10 mouse cellular contexts compared by ENCODE assay signal in genomic region chr4:137489996-137490395, GRCm38 (mm10). TPM values are rescaled to one million over a fixed set of nuclear protein-coding genes. Genes with fewer than 3 reads are reported as not detected.
DNase-seq lines count a peak whose midpoint lies in the region; ATAC-seq and TF ChIP-seq lines count a peak whose summit lies in the region.
"Had no signal": no experiment of that assay in that cellular context is flagged by ENCODE, and none has a peak within 500 bp of the region (broad histone marks: within the 10 kb centered on the region; RNA-seq: fewer than 3 reads in every experiment).

No protein-coding gene starts in this region.

- intact Hi-C loops in gastrocnemius, adult 2 months (cut with DNase I): loop anchor here (5.0 kb wide), 1 partner anchor 43 kb away; no protein-coding TSS in a partner anchor

- H3K4me3 ChIP-seq in gastrocnemius, adult 2 months: peak overlapping the region; percentile 51
- no peak overlapping the region for H3K4me3 ChIP-seq in heart, embryonic 15.5 days
- no peak overlapping the region for H3K4me3 ChIP-seq in limb, embryonic 11.5 days (ENCODE audit: low read depth, low read length)

- DNase-seq in gastrocnemius, adult 2 months: peak; percentile 80
- no peak for DNase-seq in gastrocnemius, postnatal 4 days (ENCODE audit: low spot score in 2 of 2)
- DNase-seq in adrenal gland, postnatal 25 days: peak; percentile 51
- DNase-seq in limb, embryonic 11.5 days (ENCODE audit: low spot score): no peak
- no peak for DNase-seq in thymus, postnatal 10 days (ENCODE audit: low spot score in 2 of 2)
- no peak for DNase-seq in spleen, postnatal 14 days (ENCODE audit: low spot score in 2 of 2)
- no peak for DNase-seq in right cerebral cortex, postnatal 14 days

- 44% methylated on average over 8 of the region's 8 CpGs for WGBS in heart, embryonic 15.5 days
- WGBS in limb, embryonic 11.5 days: 53% methylated on average over 8 of the region's 8 CpGs

- peaks cover 90% of the 10 kb centered on the region for H3K4me1 ChIP-seq in heart, embryonic 15.5 days (replicated peaks)
- H3K4me1 ChIP-seq in limb, embryonic 11.5 days (ENCODE audit: control insufficient read depth, insufficient read depth, low read length): peaks cover 54% of the 10 kb centered on the region

- H3K27ac ChIP-seq in gastrocnemius, adult 2 months: peak overlapping the region; percentile 96
- peak overlapping the region; percentile 96 for H3K27ac ChIP-seq in heart, embryonic 15.5 days
- H3K27ac ChIP-seq in limb, embryonic 11.5 days (replicated peaks; ENCODE audit: low read depth, low read length): 0 out of 2 replicates have a peak overlapping the region, but pooled peaks have one; percentile 42

- H3K9ac ChIP-seq in heart, embryonic 15.5 days: peak overlapping the region; percentile 42
- no peak overlapping the region for H3K9ac ChIP-seq in limb, embryonic 11.5 days (ENCODE audit: low read length)

- no peaks in the 10 kb centered on the region for H3K9me3 ChIP-seq in heart, embryonic 15.5 days (replicated peaks)
- H3K9me3 ChIP-seq in limb, embryonic 11.5 days (ENCODE audit: control insufficient read depth, low read length): no peaks in the 10 kb centered on the region

- ATAC-seq in heart, embryonic 15.5 days (replicated peaks; ENCODE audit: insufficient number of reproducible peaks, insufficient read depth, low FRiP score, low read depth): no peak
- ATAC-seq in limb, embryonic 11.5 days (ENCODE audit: insufficient number of reproducible peaks, low FRiP score, low TSS enrichment, low read depth): no peak

- no peaks in the 10 kb centered on the region for H3K36me3 ChIP-seq in heart, embryonic 15.5 days
- H3K36me3 ChIP-seq in limb, embryonic 11.5 days (ENCODE audit: control insufficient read depth, insufficient read depth, low read length): no peaks in the 10 kb centered on the region

- H3K27me3 ChIP-seq in heart, embryonic 15.5 days: no peaks in the 10 kb centered on the region
- no peaks in the 10 kb centered on the region for H3K27me3 ChIP-seq in limb, embryonic 11.5 days (ENCODE audit: control insufficient read depth, insufficient read depth, low read length)

- peak overlapping the region; percentile 45 for H3K4me2 ChIP-seq in heart, embryonic 15.5 days
- no peak overlapping the region for H3K4me2 ChIP-seq in limb, embryonic 11.5 days (ENCODE audit: low read depth, severe bottlenecking)

- TF ChIP-seq CTCF in gastrocnemius, adult 2 months (IDR thresholded peaks at IDR 0.05): no peak

RNA-seq across cellular contexts. Expression of gene Hspg2, which starts 21.4 kb away (rescaled TPM):
- total RNA-seq in gastrocnemius, adult 2 months (2021): 10 to 100 TPM; 55.2 to 77.5 TPM
- 100 to 1,000 TPM; 336 to 381 TPM for total RNA-seq in gastrocnemius, postnatal 4 days (2021)
- 177 and 197 TPM in 2 replicates for total RNA-seq in adrenal gland, postnatal 25 days (2021)
- polyA plus RNA-seq in heart, embryonic 15.5 days (2015; fragmentation: Nextera tagmentation; extraction: Ambion mirVana): 41.3 and 56.3 TPM in 2 replicates
- 20.6 and 22.4 TPM in 2 replicates for polyA plus RNA-seq in limb, embryonic 11.5 days (2014; fragmentation: Nextera tagmentation; extraction: Ambion mirVana)

RNA-seq across cellular contexts. Expression of gene 1700013G24Rik, which starts 36.9 kb away (rescaled TPM):
- not detected for total RNA-seq in gastrocnemius, adult 2 months (2021)
- total RNA-seq in gastrocnemius, postnatal 4 days (2021): under 1 TPM in 1 of 2 experiments, not detected in 1; 0.34 TPM
- not detected in 2 replicates for total RNA-seq in adrenal gland, postnatal 25 days (2021)
- not detected in 2 replicates for polyA plus RNA-seq in heart, embryonic 15.5 days (2015; fragmentation: Nextera tagmentation; extraction: Ambion mirVana)
- polyA plus RNA-seq in limb, embryonic 11.5 days (2014; fragmentation: Nextera tagmentation; extraction: Ambion mirVana): not detected in 2 replicates
- total RNA-seq: heart, postnatal 36 days had no signal
- polyA plus RNA-seq: brain, embryonic 14.5 days had no signal

RNA-seq across cellular contexts. Expression of gene Cela3b, which starts 59.7 kb away (rescaled TPM):
- not detected for total RNA-seq in gastrocnemius, adult 2 months (2021)
- total RNA-seq in gastrocnemius, postnatal 4 days (2021): under 1 TPM in 1 of 2 experiments, not detected in 1; 0.34 TPM
- not detected in 2 replicates for total RNA-seq in adrenal gland, postnatal 25 days (2021)
- polyA plus RNA-seq in heart, embryonic 15.5 days (2015; fragmentation: Nextera tagmentation; extraction: Ambion mirVana): not detected in 2 replicates
- not detected in 2 replicates for polyA plus RNA-seq in limb, embryonic 11.5 days (2014; fragmentation: Nextera tagmentation; extraction: Ambion mirVana)
- total RNA-seq: heart, postnatal 36 days had no signal
- polyA plus RNA-seq: brain, embryonic 14.5 days had no signal

Comparison
In these comparisons a context has a peak if more than half of its experiments do, and no peak if none do; other contexts are left out.
1. DNase-seq: peak in gastrocnemius, adult 2 months (single experiment) and adrenal gland, postnatal 25 days (single experiment); none in gastrocnemius, postnatal 4 days (0 of 2), limb, embryonic 11.5 days (single experiment), thymus, postnatal 10 days (0 of 2), spleen, postnatal 14 days (0 of 2) and right cerebral cortex, postnatal 14 days (single experiment).
2. H3K27ac ChIP-seq: peak in every context shown above with its lines; median percentile 96 in gastrocnemius, adult 2 months; 96 in heart, embryonic 15.5 days; 42 in limb, embryonic 11.5 days.